Mouse (Mus musculus) intestine, embryonic 16.5 days (tissue): ENCODE data around the gene Mcu. TPM values are rescaled to one million over a fixed set of nuclear protein-coding genes. Genes with fewer than 3 reads are reported as not detected.
A peak's percentile ranks its signal among the peaks of the same experiment; 100 is the strongest.

Experiments used
- ATAC-seq: fragments of 200-750 bp; cut with Nextera tagmentation; 2 replicates; pipeline ENCODE4 v1.8.0; 2017; ENCODE audit warnings: moderate TSS enrichment, moderate library complexity
- H3K27ac ChIP-seq: fragments of 300-500 bp; sonication (generic); 2 replicates; pipeline ENCODE4 v1.5.1; 2014; ENCODE audit warnings: mild to moderate bottlenecking, low read length
- H3K27me3 ChIP-seq: fragments of 300-500 bp; sonication (generic); replicated peaks from 2 replicates; pipeline ENCODE4 v1.6.1; 2014; ENCODE audit warnings: low read length, control low read depth, mixed read lengths; ENCODE audit not compliant: control insufficient read depth, insufficient read depth
- H3K36me3 ChIP-seq: fragments of 300-500 bp; sonication (generic); 2 replicates; pipeline ENCODE4 v1.6.1; 2014; ENCODE audit warnings: low read length, control low read depth; ENCODE audit not compliant: control insufficient read depth, insufficient read depth
- H3K4me1 ChIP-seq: fragments of 300-500 bp; sonication (generic); 2 replicates; pipeline ENCODE4 v1.6.1; 2014; ENCODE audit warnings: low read length, control low read depth, mixed read lengths; ENCODE audit not compliant: control insufficient read depth, insufficient read depth
- H3K4me2 ChIP-seq: fragments of 300-500 bp; sonication (generic); 2 replicates; pipeline ENCODE4 v1.6.1; 2014; ENCODE audit warnings: low read depth, low read length, control low read depth
- H3K4me3 ChIP-seq: fragments of 300-500 bp; sonication (generic); 2 replicates; pipeline ENCODE4 v1.5.1; 2014; ENCODE audit warnings: mild to moderate bottlenecking, low read length
- H3K9ac ChIP-seq: fragments of 300-500 bp; sonication (generic); 2 replicates; pipeline ENCODE4 v1.6.1; 2014; ENCODE audit warnings: low read depth, low read length
- H3K9me3 ChIP-seq: fragments of 300-500 bp; sonication (generic); 2 replicates; pipeline ENCODE4 v1.6.1; 2016; ENCODE audit warnings: low read length, control low read depth; ENCODE audit not compliant: control insufficient read depth
- WGBS: fragments of 180-500 bp; shearing (Covaris S2); extraction: QIAGEN DNeasy Blood & Tissue Kit; methylation state at CpG from one replicate; pipeline ENCODE4 v1.1.7; 2014; 5-methylcytosine and 5-hydroxymethylcytosine counted together
- polyA plus RNA-seq: library from polyadenylated mRNA; unstranded; fragments of >200 nt; fragmentation: Nextera tagmentation; extraction: Ambion mirVana; gene quantifications from 2 replicates; pipeline ENCODE4 v1.2.1, GENCODE M21; 2015

Gene Mcu
- polyA plus RNA-seq, 1 experiment from 2014 or later = 75.3 TPM

- Histone ChIP-seq H3K4me2 (no peak overlapping the region), H3K9me3 (no peaks in the 10 kb centered on the region), H3K27ac (peak overlapping the region; percentile 13; the same call in 1 of the 2 replicates), H3K4me3 (no peak overlapping the region), H3K9ac (no peak overlapping the region), H3K4me1 (peaks cover 29% of the 10 kb centered on the region), H3K27me3 (no peaks in the 10 kb centered on the region), H3K36me3 (0 out of 2 replicates have a peak, but pooled peaks cover 3% of the 10 kb centered on the region)
- WGBS = 89% methylated on average over 13 of the region's 13 CpGs
- no peak for ATAC-seq
Measured at GRCm38 (mm10) chr10:59566968-59567367, 49.5 kb downstream of the Mcu start.

- Histone ChIP-seq H3K4me2 (no peak overlapping the region), H3K9ac (no peak overlapping the region), H3K9me3 (no peaks in the 10 kb centered on the region), H3K4me3 (no peak overlapping the region), H3K27me3 (no peaks in the 10 kb centered on the region), H3K36me3 (0 out of 2 replicates have a peak, but pooled peaks cover 3% of the 10 kb centered on the region), H3K4me1 (peaks cover 20% of the 10 kb centered on the region), H3K27ac (peak overlapping the region; percentile 30; the same call in 1 of the 2 replicates)
- no peak for ATAC-seq
- 36% methylated on average over 2 of the region's 2 CpGs for WGBS
Measured at GRCm38 (mm10) chr10:59565995-59566410, 50.5 kb downstream of the Mcu start.

- H3K4me1 ChIP-seq = peaks cover 15% of the 10 kb centered on the region
- H3K9me3 ChIP-seq = no peaks in the 10 kb centered on the region
- no peak overlapping the region for H3K27ac ChIP-seq
- WGBS = 88% methylated on average over 5 of the region's 5 CpGs
- H3K27me3 ChIP-seq = no peaks in the 10 kb centered on the region
- H3K9ac ChIP-seq = no peak overlapping the region
- ATAC-seq = no peak
- H3K4me2 ChIP-seq = no peak overlapping the region
- no peak overlapping the region for H3K4me3 ChIP-seq
- H3K36me3 ChIP-seq = 0 out of 2 replicates have a peak, but pooled peaks cover 3% of the 10 kb centered on the region
Measured at GRCm38 (mm10) chr10:59564551-59564950, 51.9 kb downstream of the Mcu start.

- ATAC-seq = no peak
- 61% methylated on average over 4 of the region's 4 CpGs for WGBS
Measured at GRCm38 (mm10) chr10:59562511-59562910, 54.0 kb downstream of the Mcu start.

GRCm38 (mm10) chr10:59560126-59560525 lies 56.4 kb downstream of the Mcu start:
- H3K27ac ChIP-seq = no peak overlapping the region
- WGBS = 92% methylated on average over 5 of the region's 5 CpGs
- H3K4me3 ChIP-seq = no peak overlapping the region
- peaks cover 5% of the 10 kb centered on the region for H3K4me1 ChIP-seq
- no peak overlapping the region for H3K4me2 ChIP-seq
- no peak for ATAC-seq
- no peaks in the 10 kb centered on the region for H3K9me3 ChIP-seq
- H3K36me3 ChIP-seq = no peaks in the 10 kb centered on the region
- no peak overlapping the region for H3K9ac ChIP-seq
- H3K27me3 ChIP-seq = no peaks in the 10 kb centered on the region

More at GRCm38 (mm10) chr10:59562511-59562910, 54.0 kb downstream of the Mcu start:
- H3K36me3 ChIP-seq = 0 out of 2 replicates have a peak, but pooled peaks cover 3% of the 10 kb centered on the region
- peaks cover 9% of the 10 kb centered on the region for H3K4me1 ChIP-seq
- H3K9ac ChIP-seq = no peak overlapping the region
- no peak overlapping the region for H3K27ac ChIP-seq
- H3K9me3 ChIP-seq = no peaks in the 10 kb centered on the region
- H3K4me2 ChIP-seq = no peak overlapping the region
- no peaks in the 10 kb centered on the region for H3K27me3 ChIP-seq
- no peak overlapping the region for H3K4me3 ChIP-seq

- no peaks in the 10 kb centered on the region for H3K9me3 ChIP-seq
- 92% methylated on average over 4 of the region's 4 CpGs for WGBS
- ATAC-seq = no peak
- H3K27me3 ChIP-seq = no peaks in the 10 kb centered on the region
- H3K4me3 ChIP-seq = no peak overlapping the region
- 0 out of 2 replicates have a peak, but pooled peaks cover 5% of the 10 kb centered on the region for H3K4me1 ChIP-seq
- no peak overlapping the region for H3K4me2 ChIP-seq
- H3K9ac ChIP-seq = no peak overlapping the region
- H3K36me3 ChIP-seq = no peaks in the 10 kb centered on the region
- no peak overlapping the region for H3K27ac ChIP-seq
Measured at GRCm38 (mm10) chr10:59558602-59559001, 57.9 kb downstream of the Mcu start.

- Histone ChIP-seq H3K4me3 (no peak overlapping the region), H3K4me2 (no peak overlapping the region), H3K9me3 (no peaks in the 10 kb centered on the region), H3K36me3 (no peaks in the 10 kb centered on the region), H3K27ac (no peak overlapping the region), H3K9ac (no peak overlapping the region), H3K4me1 (0 out of 2 replicates have a peak, but pooled peaks cover 5% of the 10 kb centered on the region), H3K27me3 (no peaks in the 10 kb centered on the region)
- WGBS = 82% methylated on average over 5 of the region's 5 CpGs
- ATAC-seq = no peak
Measured at GRCm38 (mm10) chr10:59558164-59558563, 58.3 kb downstream of the Mcu start.

GRCm38 (mm10) chr10:59556541-59556940 lies 60.0 kb downstream of the Mcu start:
- no peak overlapping the region for H3K9ac ChIP-seq
- H3K4me3 ChIP-seq = no peak overlapping the region
- H3K36me3 ChIP-seq = no peaks in the 10 kb centered on the region
- H3K4me1 ChIP-seq = 0 out of 2 replicates have a peak, but pooled peaks cover 5% of the 10 kb centered on the region
- no peaks in the 10 kb centered on the region for H3K9me3 ChIP-seq
- no peaks in the 10 kb centered on the region for H3K27me3 ChIP-seq
- whole genome bisulfite sequencing = 22% methylated on average over 5 of the region's 5 CpGs
- ATAC-seq = no peak
- H3K27ac ChIP-seq = no peak overlapping the region
- H3K4me2 ChIP-seq = no peak overlapping the region

GRCm38 (mm10) chr10:59554243-59554642 lies 62.2 kb downstream of the Mcu start:
- H3K27me3 ChIP-seq = no peaks in the 10 kb centered on the region
- WGBS = 100% methylated on average over 1 of the region's 1 CpGs
- H3K27ac ChIP-seq = no peak overlapping the region
- H3K36me3 ChIP-seq = no peaks in the 10 kb centered on the region
- H3K4me1 ChIP-seq = 0 out of 2 replicates have a peak, but pooled peaks cover 5% of the 10 kb centered on the region
- H3K9me3 ChIP-seq = no peaks in the 10 kb centered on the region
- ATAC-seq = no peak
- no peak overlapping the region for H3K4me3 ChIP-seq
- H3K4me2 ChIP-seq = no peak overlapping the region
- no peak overlapping the region for H3K9ac ChIP-seq

- 68% methylated on average over 1 of the region's 1 CpGs for WGBS
- Histone ChIP-seq H3K4me1 (0 out of 2 replicates have a peak, but pooled peaks cover 5% of the 10 kb centered on the region), H3K4me3 (no peak overlapping the region), H3K27ac (no peak overlapping the region), H3K36me3 (no peaks in the 10 kb centered on the region), H3K9me3 (no peaks in the 10 kb centered on the region), H3K4me2 (no peak overlapping the region), H3K9ac (no peak overlapping the region), H3K27me3 (no peaks in the 10 kb centered on the region)
- no peak for ATAC-seq
Measured at GRCm38 (mm10) chr10:59552456-59552855, 64.0 kb downstream of the Mcu start.
